Mouse (Mus musculus): ENCODE measurements around the gene Elk3. TPM values are rescaled to one million over a fixed set of nuclear protein-coding genes. Genes with fewer than 3 reads are reported as not detected.

Gene Elk3
- total RNA-seq, 1 experiment from 2014 or later, result 46.4 TPM

- no peak for ATAC-seq (replicated peaks; ENCODE audit: insufficient number of reproducible peaks, low FRiP score, low TSS enrichment, poor library complexity, severe bottlenecking)
Measured at GRCm38 (mm10) chr10:93335001-93335400, 24.1 kb upstream of the Elk3 start.

DNA sequence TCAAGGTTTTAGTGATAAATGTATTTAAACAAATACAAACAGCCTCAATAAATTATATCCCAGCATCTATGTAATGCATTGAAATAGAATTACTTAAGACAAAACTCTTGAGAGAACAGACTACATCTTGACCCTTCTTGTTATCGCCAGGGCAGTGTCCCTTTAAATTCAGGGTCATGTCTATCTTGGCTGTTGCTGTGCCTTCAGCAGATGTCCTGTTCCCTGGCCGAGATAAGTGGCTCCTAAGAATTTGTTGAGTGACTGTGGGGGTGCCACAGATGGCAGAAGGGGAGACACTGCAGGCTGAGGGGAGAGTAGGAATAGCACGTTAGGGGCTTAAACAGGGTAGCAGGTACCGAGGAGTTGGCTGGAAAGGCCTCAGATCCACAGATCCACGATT is 22.3 kb upstream of the Elk3 start:
- no peak for ATAC-seq (replicated peaks; ENCODE audit: insufficient number of reproducible peaks, low FRiP score, low TSS enrichment, poor library complexity, severe bottlenecking)

- ATAC-seq (replicated peaks; ENCODE audit: insufficient number of reproducible peaks, low FRiP score, low TSS enrichment, poor library complexity, severe bottlenecking), result no peak
Measured at GRCm38 (mm10) chr10:93332261-93332809, 21.4 kb upstream of the Elk3 start.

- no peak for ATAC-seq (replicated peaks; ENCODE audit: insufficient number of reproducible peaks, low FRiP score, low TSS enrichment, poor library complexity, severe bottlenecking)
Measured at GRCm38 (mm10) chr10:93331543-93331942, 20.6 kb upstream of the Elk3 start.

- ATAC-seq (replicated peaks; ENCODE audit: insufficient number of reproducible peaks, low FRiP score, low TSS enrichment, poor library complexity, severe bottlenecking), result no peak
Measured at GRCm38 (mm10) chr10:93328321-93328720, 17.4 kb upstream of the Elk3 start.

GRCm38 (mm10) chr10:93327187-93327586 is 16.3 kb upstream of the Elk3 start:
- ATAC-seq (replicated peaks; ENCODE audit: insufficient number of reproducible peaks, low FRiP score, low TSS enrichment, poor library complexity, severe bottlenecking), result no peak

DNA sequence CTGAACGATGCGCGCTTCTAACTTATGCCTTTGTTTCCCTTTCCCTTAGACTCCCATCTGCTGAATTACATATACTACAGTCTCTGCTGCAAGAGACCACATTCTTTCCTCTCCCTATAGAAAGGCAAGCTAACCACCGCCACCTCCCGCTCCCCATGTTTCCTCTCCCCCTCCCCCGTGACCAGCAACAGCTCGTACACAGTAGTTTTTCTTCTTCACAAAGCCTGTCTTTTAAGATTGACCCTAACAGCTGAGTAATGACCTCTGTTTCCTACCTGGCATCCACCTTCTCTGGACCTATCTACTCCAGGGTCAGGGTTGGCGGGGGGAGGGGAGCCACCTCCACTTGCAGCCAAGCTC is 15.8 kb upstream of the Elk3 start:
- ATAC-seq (replicated peaks; ENCODE audit: insufficient number of reproducible peaks, low FRiP score, low TSS enrichment, poor library complexity, severe bottlenecking), result no peak

- peak; percentile 96 for ATAC-seq (replicated peaks; ENCODE audit: insufficient number of reproducible peaks, low FRiP score, low TSS enrichment, poor library complexity, severe bottlenecking)
Measured at GRCm38 (mm10) chr10:93325804-93326740, 15.1 kb upstream of the Elk3 start.

DNA sequence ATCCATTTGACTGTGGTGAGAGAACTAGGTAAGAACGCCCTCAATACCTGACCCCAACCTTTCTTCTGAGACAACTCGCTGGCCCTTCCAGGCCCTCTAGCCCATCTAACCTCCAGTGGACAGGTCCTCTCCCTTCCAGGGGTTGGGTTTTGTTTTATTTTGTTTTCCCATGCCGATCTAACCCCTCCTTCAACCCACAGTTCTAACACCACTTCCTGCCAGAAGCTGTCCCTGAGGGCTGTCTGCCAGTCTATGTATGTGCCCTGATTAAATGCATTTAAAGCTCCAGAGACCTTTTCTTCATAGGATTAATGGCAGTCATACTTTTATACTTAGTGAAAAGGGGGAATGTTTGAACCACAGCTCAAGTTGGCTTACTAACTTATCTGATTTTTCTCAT is 14.4 kb upstream of the Elk3 start:
- no peak for ATAC-seq (replicated peaks; ENCODE audit: insufficient number of reproducible peaks, low FRiP score, low TSS enrichment, poor library complexity, severe bottlenecking)

- ATAC-seq (replicated peaks; ENCODE audit: insufficient number of reproducible peaks, low FRiP score, low TSS enrichment, poor library complexity, severe bottlenecking), result no peak
Measured at GRCm38 (mm10) chr10:93324438-93324837, 13.5 kb upstream of the Elk3 start.

- no peak for ATAC-seq (replicated peaks; ENCODE audit: insufficient number of reproducible peaks, low FRiP score, low TSS enrichment, poor library complexity, severe bottlenecking)
Measured at GRCm38 (mm10) chr10:93323659-93324058, 12.7 kb upstream of the Elk3 start.

DNA sequence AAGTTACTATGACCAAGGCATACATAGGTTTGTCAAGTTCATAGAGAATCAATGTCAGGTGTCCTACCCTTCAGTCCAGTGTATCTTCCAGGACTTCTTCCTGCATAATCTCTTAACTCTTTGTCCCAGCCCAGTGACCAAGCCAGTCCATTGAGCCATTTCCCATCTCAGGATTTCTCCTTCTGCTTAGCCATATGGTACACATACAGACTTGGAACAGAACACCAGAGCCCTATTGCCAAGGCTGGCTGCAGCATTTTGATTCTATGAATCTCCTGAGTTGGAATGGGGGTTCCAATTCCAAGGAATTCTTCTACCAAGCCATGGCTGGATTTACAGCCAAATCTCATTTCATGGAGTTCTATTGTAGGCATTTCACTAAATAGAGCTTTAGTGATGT is 10.8 kb upstream of the Elk3 start:
- ATAC-seq (replicated peaks; ENCODE audit: insufficient number of reproducible peaks, low FRiP score, low TSS enrichment, poor library complexity, severe bottlenecking), result no peak

- no peak for ATAC-seq (replicated peaks; ENCODE audit: insufficient number of reproducible peaks, low FRiP score, low TSS enrichment, poor library complexity, severe bottlenecking)
Measured at GRCm38 (mm10) chr10:93320148-93320547, 9.2 kb upstream of the Elk3 start.

GRCm38 (mm10) chr10:93319526-93320063 is 8.7 kb upstream of the Elk3 start:
- ATAC-seq (replicated peaks; ENCODE audit: insufficient number of reproducible peaks, low FRiP score, low TSS enrichment, poor library complexity, severe bottlenecking), result no peak

GRCm38 (mm10) chr10:93316909-93317308 is 6.0 kb upstream of the Elk3 start:
- ATAC-seq (replicated peaks; ENCODE audit: insufficient number of reproducible peaks, low FRiP score, low TSS enrichment, poor library complexity, severe bottlenecking), result no peak

DNA sequence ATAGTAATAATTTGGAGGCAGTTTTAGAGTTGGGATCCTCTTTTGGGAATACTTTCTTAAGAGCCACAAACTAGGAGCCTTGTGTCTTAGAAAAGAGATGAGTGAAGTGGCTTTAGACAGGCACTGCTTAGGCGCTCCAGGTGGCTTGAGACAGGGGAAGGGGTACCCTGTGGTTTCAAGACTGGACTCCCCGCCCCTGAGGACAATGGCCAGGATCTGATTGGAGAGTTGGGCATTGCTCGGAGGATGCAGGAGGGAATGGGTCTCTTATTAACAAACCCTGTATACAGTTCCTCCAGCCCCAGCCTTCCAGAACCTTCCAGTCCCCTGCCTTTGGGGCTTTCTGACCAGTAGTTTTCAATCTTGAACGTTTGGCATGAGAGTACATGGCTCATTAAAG is 641 bp upstream of the Elk3 start:
- no peak for ATAC-seq (replicated peaks; ENCODE audit: insufficient number of reproducible peaks, low FRiP score, low TSS enrichment, poor library complexity, severe bottlenecking)

DNA sequence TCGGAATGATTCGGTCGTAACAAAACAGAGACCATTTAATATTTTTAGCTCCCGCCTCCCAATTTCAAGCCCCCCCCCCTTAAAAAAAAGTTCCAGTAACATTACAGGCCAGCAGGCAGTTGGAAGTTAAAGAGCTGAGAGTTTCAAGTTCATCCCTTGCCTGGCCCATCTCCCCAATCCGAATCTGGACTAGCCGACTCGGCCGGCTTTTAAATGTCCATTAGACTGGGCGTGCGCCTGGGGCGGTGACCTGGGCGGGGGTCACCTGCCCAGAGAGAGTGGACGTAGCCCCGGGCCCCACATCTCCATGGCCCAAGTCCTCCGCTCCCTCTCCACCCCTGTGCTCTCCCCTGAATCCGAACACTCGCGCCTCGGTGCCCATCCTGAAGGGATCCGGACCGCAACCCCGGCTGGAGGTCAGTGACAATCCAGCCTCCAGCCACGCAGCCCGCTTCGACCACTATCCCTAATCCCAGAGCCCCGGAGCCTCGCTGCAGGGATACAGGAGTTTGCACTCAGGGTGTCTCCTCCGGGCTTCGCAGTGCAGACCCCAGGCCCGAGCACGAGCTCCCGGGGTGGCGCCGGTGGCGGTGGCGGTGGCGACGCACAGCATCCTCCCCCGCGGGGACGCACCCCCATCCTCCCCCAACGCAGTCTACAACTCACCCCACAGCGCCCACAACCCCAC is 857 bp downstream of the Elk3 start:
- 0 out of 2 replicates have a peak, but pooled peaks have one; percentile 38 for ATAC-seq (replicated peaks; ENCODE audit: insufficient number of reproducible peaks, low FRiP score, low TSS enrichment, poor library complexity, severe bottlenecking)

GRCm38 (mm10) chr10:93309131-93309933 is 1.6 kb downstream of the Elk3 start:
- no peak; the same call in 1 of the 2 replicates for ATAC-seq (replicated peaks; ENCODE audit: insufficient number of reproducible peaks, low FRiP score, low TSS enrichment, poor library complexity, severe bottlenecking)

DNA sequence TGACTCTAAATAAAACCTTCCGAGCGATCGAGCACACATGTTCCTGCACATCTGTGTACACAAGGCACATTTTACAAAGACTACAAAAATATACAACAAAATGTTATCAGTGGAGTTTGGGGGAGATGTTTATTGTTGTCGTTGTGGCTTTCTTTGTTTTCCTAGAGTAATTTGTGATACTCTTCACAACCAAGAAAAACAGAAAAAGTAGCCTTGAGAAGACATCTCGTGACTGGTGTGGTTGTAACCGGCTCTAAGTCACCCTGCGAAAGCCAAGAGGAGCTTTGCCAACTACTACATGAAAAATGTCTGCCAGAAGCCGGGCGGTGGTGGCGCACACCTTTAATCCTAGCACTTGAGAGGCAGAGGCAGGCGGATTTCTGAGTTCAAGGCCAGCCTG is 4.6 kb downstream of the Elk3 start:
- ATAC-seq (replicated peaks; ENCODE audit: insufficient number of reproducible peaks, low FRiP score, low TSS enrichment, poor library complexity, severe bottlenecking), result no peak
